Mouse (Mus musculus) midbrain, postnatal 0 days (tissue): ENCODE results near the gene Atf3. TPM values are rescaled to one million over a fixed set of nuclear protein-coding genes. Genes with fewer than 3 reads are reported as not detected.

Source experiments
- ATAC-seq: fragments of 200-750 bp; cut with Nextera tagmentation; 2 replicates; pipeline ENCODE4 v1.8.0; 2017; ENCODE audit warnings: moderate number of reproducible peaks, mild to moderate bottlenecking, moderate TSS enrichment, moderate library complexity; ENCODE audit not compliant: low FRiP score
- DNase-seq: peaks from one replicate; pipeline ENCODE4 v3.0.0-alpha.2; 2015; ENCODE audit warnings: low spot score
- H3K27ac ChIP-seq: fragments of 300-500 bp; sonication (generic); 2 replicates; pipeline ENCODE4 v1.5.1; 2014; ENCODE audit warnings: low read depth, mild to moderate bottlenecking, low read length, mixed read lengths
- H3K27me3 ChIP-seq: fragments of 300-500 bp; sonication (generic); 2 replicates; pipeline ENCODE4 v1.6.1; 2014; ENCODE audit warnings: low read length, control low read depth, mixed read lengths; ENCODE audit not compliant: insufficient read depth
- H3K36me3 ChIP-seq: fragments of 300-500 bp; sonication (generic); 2 replicates; pipeline ENCODE4 v1.6.1; 2014; ENCODE audit warnings: low read length, control low read depth, mixed read lengths; ENCODE audit not compliant: insufficient read depth
- H3K4me1 ChIP-seq: fragments of 300-500 bp; sonication (generic); 2 replicates; pipeline ENCODE4 v1.6.1; 2014; ENCODE audit warnings: mild to moderate bottlenecking, control low read depth, antibody characterized with exemption, low read length, mixed read lengths; ENCODE audit not compliant: insufficient read depth
- H3K4me2 ChIP-seq: fragments of 300-500 bp; sonication (generic); 2 replicates; pipeline ENCODE4 v1.6.1; 2014; ENCODE audit warnings: low read depth, mild to moderate bottlenecking, low read length, mixed read lengths; ENCODE audit not compliant: poor library complexity, severe bottlenecking
- H3K4me3 ChIP-seq: fragments of 300-500 bp; sonication (generic); 2 replicates; pipeline ENCODE4 v1.5.1; 2014; ENCODE audit warnings: low read depth, mild to moderate bottlenecking, low read length, moderate library complexity
- H3K9ac ChIP-seq: fragments of 300-500 bp; sonication (generic); replicated peaks from 2 replicates; pipeline ENCODE4 v1.6.1; 2014; ENCODE audit warnings: mild to moderate bottlenecking, low read length, moderate library complexity, mixed read lengths; ENCODE audit not compliant: poor library complexity, severe bottlenecking
- H3K9me3 ChIP-seq: fragments of 300-500 bp; sonication (generic); 2 replicates; pipeline ENCODE4 v1.6.1; 2016; ENCODE audit warnings: low read length, control low read depth
- CTCF ChIP-seq: IDR thresholded peaks from 2 replicates; pipeline ENCODE4 v1.5.1; 2016; ENCODE audit warnings: antibody characterized with exemption, mild to moderate bottlenecking
- WGBS: fragments of 180-500 bp; shearing (Covaris S2); extraction: QIAGEN DNeasy Blood & Tissue Kit; methylation state at CpG from one replicate; pipeline ENCODE4 v1.1.7; 2014; 5-methylcytosine and 5-hydroxymethylcytosine counted together
- polyA plus RNA-seq: library from polyadenylated mRNA; unstranded; fragments of >200 nt; fragmentation: Nextera tagmentation; extraction: Ambion mirVana; gene quantifications from 2 replicates; pipeline ENCODE4 v1.2.1, GENCODE M21; 2015
- total RNA-seq: library from RNA; depleted of rRNA; stranded (reverse); fragments of >200 nt; gene quantifications from 2 replicates; pipeline ENCODE4 v1.2.3, GENCODE M21; 2014

The Atf3 gene
- total and polyA plus RNA-seq, 2 experiments from 2014 or later, result 1.3 to 3.5 TPM

GRCm38 (mm10) chr1:191253636-191254035 is 35.8 kb upstream of the Atf3 start:
- H3K4me2 ChIP-seq, result no peak overlapping the region
- no peak for TF ChIP-seq CTCF
- no peaks in the 10 kb centered on the region for H3K27me3 ChIP-seq
- WGBS, result 88% methylated on average over 1 of the region's 1 CpGs
- ATAC-seq, result no peak
- H3K9me3 ChIP-seq, result no peaks in the 10 kb centered on the region
- H3K9ac ChIP-seq, result no peak overlapping the region
- no peaks in the 10 kb centered on the region for H3K36me3 ChIP-seq
- no peak overlapping the region for H3K27ac ChIP-seq
- no peak for DNase-seq
- no peak overlapping the region for H3K4me3 ChIP-seq
- H3K4me1 ChIP-seq, result no peaks in the 10 kb centered on the region

- 97% methylated on average over 3 of the region's 3 CpGs for WGBS
- Histone ChIP-seq H3K27ac (no peak overlapping the region), H3K9me3 (no peaks in the 10 kb centered on the region), H3K9ac (no peak overlapping the region), H3K4me2 (no peak overlapping the region), H3K4me3 (no peak overlapping the region), H3K4me1 (no peaks in the 10 kb centered on the region), H3K36me3 (no peaks in the 10 kb centered on the region), H3K27me3 (no peaks in the 10 kb centered on the region)
- TF ChIP-seq CTCF, result no peak
- ATAC-seq (no peak), DNase-seq (no peak)
Observed at GRCm38 (mm10) chr1:191249975-191250374, 32.1 kb upstream of the Atf3 start.

GRCm38 (mm10) chr1:191248423-191248822 is 30.6 kb upstream of the Atf3 start:
- Histone ChIP-seq H3K4me3 (no peak overlapping the region), H3K36me3 (no peaks in the 10 kb centered on the region), H3K9me3 (no peaks in the 10 kb centered on the region), H3K9ac (no peak overlapping the region), H3K27ac (no peak overlapping the region), H3K4me2 (no peak overlapping the region), H3K27me3 (no peaks in the 10 kb centered on the region), H3K4me1 (no peaks in the 10 kb centered on the region)
- WGBS, result 69% methylated on average over 1 of the region's 1 CpGs
- TF ChIP-seq CTCF, result no peak
- no peak for DNase-seq
- ATAC-seq, result no peak

GRCm38 (mm10) chr1:191247561-191247960 is 29.7 kb upstream of the Atf3 start:
- H3K36me3 ChIP-seq, result no peaks in the 10 kb centered on the region
- ATAC-seq (no peak), DNase-seq (no peak)
- H3K27ac ChIP-seq, result no peak overlapping the region
- no peak overlapping the region for H3K9ac ChIP-seq
- no peak overlapping the region for H3K4me3 ChIP-seq
- no peaks in the 10 kb centered on the region for H3K4me1 ChIP-seq
- no peak overlapping the region for H3K4me2 ChIP-seq
- no peaks in the 10 kb centered on the region for H3K27me3 ChIP-seq
- WGBS, result 100% methylated on average over 1 of the region's 1 CpGs
- TF ChIP-seq CTCF, result no peak
- no peaks in the 10 kb centered on the region for H3K9me3 ChIP-seq

- TF ChIP-seq CTCF, result no peak
- Histone ChIP-seq H3K9me3 (no peaks in the 10 kb centered on the region), H3K36me3 (no peaks in the 10 kb centered on the region), H3K27me3 (no peaks in the 10 kb centered on the region), H3K9ac (no peak overlapping the region), H3K4me3 (no peak overlapping the region), H3K4me2 (no peak overlapping the region), H3K4me1 (no peaks in the 10 kb centered on the region), H3K27ac (no peak overlapping the region)
- no peak for ATAC-seq
- 95% methylated on average over 4 of the region's 4 CpGs for WGBS
- DNase-seq, result no peak
Observed at GRCm38 (mm10) chr1:191243855-191244254, 26.0 kb upstream of the Atf3 start.

- Histone ChIP-seq H3K9me3 (no peaks in the 10 kb centered on the region), H3K36me3 (no peaks in the 10 kb centered on the region), H3K27ac (no peak overlapping the region), H3K9ac (no peak overlapping the region), H3K27me3 (no peaks in the 10 kb centered on the region), H3K4me1 (no peaks in the 10 kb centered on the region), H3K4me3 (no peak overlapping the region), H3K4me2 (no peak overlapping the region)
- no peak for TF ChIP-seq CTCF
- ATAC-seq (no peak), DNase-seq (peak; percentile 58)
- WGBS, result 34% methylated on average over 12 of the region's 12 CpGs
Observed at GRCm38 (mm10) chr1:191242065-191242698, 24.3 kb upstream of the Atf3 start.
